Mouse (Mus musculus): ENCODE measurements at regions not wholly inside any gene's neighbourhood (a gene's known extent, or its start where the extent isn't known, plus 50 kb on each side); places are given as distances from the start of the nearest gene placed in this dataset.
"Not testable (repeated sequence)": the region's sequence is repeated elsewhere in the genome, so short reads cannot be mapped to it uniquely, and the experiment has no call there.

DNA sequence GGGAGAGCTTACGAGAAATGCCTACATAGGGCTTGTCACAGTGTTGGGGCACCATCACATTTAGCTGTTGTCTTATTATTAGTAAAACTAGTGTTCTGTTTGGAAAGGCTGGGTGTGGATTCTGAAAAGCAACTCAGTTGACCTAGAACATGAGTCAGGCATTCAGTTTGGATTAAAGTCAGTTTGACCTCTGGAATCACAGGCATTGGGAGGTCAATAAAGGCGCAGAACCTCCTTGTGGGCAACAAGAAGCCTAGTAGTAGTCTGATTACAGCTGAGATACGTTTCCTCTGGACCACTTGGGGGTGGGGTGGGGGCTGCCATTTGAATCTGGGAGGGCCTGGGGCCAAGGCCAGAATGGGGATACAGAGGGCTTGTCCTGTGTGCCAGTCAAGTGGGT, 52.1 kb upstream of the Map3k1 start:
- no peak for DNase-seq (ENCODE audit: low spot score)

DNA sequence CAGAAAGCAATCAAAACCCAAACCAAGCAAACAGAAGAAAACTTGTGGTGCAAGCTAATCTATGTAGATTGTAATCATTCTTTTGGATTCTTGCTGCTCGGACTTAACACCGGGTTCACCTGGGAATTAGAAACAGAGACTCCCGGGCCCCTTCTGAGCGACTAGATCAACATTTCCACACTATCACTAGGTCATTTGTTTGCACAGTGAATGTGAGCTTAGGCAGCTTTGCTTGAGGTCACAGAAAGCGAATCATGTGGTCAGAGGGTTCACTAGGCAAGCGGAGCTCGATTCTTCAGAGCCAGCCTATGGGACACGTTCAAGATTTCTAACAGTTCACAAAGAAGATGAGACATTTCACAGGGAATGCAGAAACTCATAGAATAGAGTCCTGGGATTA, 53.5 kb upstream of the Map3k1 start:
- no peak for DNase-seq (ENCODE audit: low spot score)

DNA sequence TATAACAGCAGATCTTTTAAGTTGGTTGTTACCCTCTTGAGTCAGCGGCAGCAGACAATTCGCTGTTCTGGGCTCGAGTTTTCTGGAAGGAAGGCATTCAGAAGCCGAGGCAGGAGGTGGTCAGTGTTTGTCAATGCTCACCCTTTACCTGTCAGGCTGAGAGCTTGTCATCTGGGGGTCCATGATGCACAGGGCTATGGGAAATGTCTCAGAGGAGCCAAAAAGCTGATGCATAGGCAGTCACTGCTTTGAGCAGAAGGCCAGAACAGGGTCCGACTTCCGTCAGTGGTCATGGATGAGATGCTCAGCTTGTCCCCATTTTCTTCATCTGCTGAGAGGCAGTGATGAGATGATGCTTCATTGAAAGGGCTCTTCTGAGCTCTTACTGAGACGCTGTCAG, 57.2 kb upstream of the Map3k1 start:
- no peak for DNase-seq (ENCODE audit: low spot score)

DNA sequence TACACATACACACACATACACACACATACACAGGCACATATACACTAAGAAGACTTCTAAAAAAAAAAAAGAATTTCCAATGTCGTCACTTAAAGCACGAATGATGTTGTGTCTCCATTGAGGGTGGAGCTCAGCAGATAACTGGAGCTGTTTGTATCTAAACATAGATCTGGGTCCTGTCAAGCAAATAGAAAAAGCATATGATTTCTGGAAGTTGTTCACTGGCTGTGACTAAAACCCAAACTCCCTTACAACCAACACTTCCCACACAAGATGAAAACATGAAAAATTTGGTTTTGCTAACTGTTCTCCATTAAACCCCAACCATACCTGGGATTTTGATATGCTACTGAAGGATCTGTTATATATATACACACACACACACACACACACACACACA, 58.5 kb upstream of the Map3k1 start:
- DNase-seq (ENCODE audit: low spot score), result no peak

DNA sequence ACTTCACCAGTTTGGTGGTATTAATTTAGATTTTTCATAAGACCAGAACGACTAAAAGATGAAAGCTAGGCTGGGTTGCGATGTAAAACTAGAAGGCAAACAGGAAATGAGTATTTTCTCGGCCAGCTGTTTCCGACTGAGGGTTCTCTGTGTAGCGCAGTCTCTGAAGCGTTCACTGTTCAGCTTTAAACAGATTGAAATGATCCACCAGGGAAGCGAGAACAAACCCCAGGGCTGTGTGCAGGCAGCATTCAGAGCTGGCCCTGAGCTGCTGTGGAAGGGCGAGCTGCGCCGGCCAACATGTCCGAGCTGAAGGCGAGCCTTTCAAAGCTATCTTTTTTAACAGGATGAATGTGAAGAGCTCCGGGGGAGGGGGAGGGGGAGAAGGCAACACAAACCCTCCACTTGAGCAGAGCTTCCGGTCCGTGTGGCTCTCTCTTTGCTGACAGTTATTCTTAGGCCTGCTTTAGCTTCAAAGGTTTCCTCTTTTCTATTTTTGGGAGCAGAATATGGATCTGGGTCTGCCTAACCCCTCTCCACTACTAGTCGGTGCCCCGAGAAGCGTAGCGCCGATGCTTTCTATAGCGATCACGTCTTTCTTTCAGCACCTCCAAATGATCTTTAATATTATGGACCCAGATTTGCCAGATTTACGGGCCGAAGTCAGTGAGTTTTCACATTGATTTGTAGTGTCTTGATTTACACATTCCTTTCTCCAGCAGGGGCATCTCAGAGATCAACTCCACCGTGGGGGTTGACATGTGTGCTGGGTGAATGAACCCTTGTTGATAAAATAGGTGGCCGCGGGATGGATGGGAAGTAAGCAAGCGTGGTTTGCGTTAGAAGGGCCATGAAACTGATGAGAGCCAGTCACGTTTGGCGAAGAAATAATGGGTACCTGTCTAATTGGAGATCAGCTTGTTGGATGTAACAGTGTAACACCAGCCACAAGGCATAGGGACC, 59.3 kb upstream of the Map3k1 start:
- DNase-seq (ENCODE audit: low spot score), result no peak

DNA sequence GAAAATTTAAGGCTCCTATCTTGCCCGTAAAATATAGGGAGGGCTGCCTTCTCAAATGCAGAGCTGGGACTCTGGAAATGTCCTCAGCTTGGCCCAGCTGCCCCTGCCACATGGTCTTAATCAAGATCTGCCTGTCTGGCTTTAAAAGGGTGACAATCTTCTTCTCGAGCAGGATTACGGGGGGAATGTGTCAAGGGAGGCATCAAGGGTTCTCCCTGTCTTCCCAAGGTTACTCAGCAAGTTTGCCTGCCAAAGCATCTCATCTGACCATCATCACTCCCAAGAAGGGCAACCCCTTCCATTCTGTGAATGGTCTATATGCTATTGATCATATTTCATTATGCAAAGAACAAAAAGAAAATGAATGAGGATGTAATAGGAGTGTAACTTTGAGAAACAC, 60.2 kb upstream of the Map3k1 start:
- DNase-seq (ENCODE audit: low spot score), result no peak

DNA sequence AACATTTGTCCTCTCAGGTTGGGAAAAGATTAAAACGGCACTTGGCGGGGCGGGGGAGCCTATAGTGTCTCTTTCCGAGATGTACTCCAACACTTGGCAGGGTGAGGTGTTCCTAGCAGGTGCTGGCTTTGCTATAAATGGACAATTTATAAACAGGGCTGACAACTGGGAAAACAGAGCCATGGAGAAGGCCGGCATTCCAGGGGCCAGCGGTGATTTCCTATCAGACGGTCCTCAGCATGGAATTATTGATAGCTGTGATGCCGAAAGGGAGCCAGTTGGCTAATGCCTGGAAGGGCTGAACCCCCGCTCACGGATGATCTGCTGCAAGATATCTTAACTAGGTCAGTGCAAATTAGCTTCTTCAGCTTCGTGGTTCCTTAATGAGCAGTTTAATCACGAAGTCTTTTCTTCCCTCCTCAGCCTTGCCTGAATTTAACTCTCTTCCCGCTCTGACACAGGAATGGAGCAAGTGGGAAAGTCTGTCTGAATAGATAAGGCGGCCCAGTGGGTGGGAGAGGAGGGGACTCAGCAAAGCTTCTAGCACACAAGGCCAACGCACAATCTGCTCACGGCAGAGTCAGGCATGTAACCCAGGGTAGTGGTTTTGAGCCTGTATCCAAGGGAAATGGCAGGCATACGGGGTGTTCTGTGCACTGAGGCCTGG, 61.1 kb upstream of the Map3k1 start:
- DNase-seq (ENCODE audit: low spot score), result no peak

DNA sequence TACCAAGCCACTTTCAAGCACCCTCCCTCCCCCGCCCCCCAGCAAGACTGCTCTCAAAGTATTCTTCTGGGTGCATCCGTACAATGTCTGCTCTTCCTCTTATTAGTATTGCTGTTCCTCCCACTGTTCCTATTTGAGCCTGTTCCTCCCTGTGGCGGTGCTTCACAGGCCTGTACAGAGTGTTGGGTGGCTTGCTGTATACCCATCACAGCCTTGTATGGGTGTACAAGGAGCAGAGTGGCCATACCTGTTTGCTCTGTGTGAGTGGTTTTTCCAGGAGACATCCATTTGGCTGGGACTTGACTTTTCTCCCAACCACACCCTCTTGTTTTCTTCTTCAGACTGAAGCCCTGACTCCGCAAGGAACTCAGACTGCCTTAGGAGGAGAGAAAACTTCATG, 61.7 kb upstream of the Map3k1 start:
- no peak for DNase-seq (ENCODE audit: low spot score)

DNA sequence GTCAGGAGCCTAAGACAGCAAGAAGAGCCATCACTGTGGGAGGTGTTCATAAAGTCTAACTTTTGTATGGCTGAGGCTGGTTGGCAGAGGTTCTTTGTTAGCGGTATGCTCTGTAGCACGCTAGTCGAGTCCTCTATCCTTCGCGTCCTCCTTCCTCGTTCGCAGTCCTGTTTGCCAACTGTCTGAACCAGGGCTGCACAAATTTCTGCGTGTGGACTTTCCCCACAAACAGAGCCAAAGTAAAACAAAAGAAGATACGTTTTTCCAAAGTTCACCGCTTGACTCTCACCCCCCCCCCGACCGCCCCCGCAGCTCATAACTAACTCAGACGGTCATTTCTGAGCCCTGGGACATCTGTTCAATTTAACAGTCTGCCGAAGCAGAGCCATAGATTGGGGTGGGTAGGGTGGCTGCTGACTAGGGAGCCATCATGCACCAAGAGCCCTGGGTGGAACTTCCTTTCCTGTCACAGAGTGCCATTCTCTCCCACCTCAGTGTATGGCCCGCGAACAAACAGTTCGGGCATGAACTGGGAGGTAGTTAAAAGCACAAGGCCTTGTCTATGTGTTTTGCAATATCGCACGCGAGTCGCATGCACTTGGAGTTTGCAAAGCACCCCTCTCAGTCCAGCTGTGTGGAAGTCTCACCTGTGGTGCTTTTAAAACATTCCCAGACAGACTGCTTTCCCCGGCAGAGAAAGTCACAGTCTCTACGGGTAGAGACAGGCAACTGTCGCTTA, 63.0 kb upstream of the Map3k1 start:
- no peak for DNase-seq (ENCODE audit: low spot score)

DNA sequence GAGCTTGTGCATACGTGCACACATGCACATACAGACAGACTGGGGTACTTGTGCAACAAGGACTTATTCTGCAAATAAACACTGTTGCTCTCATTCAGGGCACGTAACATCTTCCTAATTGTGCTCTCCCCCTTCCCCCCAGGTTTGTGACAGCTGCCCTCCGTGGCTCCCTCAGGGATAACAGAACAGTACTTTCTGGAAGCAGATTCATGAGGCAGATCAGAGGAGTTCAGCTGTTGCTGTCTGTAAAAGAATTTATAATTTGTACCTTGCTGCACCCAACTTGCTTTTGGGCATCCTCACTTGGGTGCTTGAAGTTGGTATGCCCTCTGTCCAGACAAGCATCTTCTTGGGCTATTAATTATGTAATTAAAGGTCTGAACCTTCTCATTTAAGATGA, 65.5 kb upstream of the Map3k1 start:
- no peak for DNase-seq (ENCODE audit: low spot score)

DNA sequence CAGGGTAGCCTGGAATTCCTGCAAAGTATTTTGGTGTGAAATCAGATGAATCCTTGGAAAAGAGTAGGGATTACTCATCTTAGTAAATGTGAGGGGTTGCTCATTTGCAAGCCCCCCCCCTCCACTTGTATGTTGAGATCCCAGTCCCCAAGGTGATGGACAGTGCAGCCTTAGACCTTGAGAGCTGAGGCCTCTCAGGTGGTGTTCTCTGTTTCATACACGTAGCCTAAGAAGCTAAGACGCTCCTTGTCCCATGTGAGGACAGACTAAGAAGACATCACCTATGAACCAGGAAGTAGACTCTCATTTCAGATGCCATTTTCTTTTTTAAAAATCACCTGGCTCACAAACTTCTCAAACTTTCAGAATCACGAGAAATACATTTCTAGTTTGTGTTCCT, 67.6 kb upstream of the Map3k1 start:
- no peak for DNase-seq (ENCODE audit: low spot score)

DNA sequence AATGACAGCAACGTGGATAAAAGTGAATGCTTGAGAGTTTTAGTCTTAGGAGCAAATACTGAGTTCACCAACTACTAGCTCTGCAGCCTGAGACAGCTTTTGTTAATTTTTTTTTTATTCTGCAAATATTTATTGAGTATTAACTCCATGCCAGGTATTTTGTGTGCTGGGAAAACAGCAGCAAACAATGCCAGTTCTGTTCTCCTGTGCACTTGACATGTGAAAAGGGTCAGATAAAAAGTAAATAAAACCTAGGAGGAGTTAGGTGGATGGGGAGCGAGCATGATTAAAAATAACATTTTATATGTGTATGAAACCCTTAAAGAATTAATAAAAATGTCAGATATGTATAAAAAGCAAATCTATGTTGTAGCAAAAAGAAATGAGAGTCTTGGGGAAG, 68.1 kb upstream of the Map3k1 start:
- no peak for DNase-seq (ENCODE audit: low spot score)

DNA sequence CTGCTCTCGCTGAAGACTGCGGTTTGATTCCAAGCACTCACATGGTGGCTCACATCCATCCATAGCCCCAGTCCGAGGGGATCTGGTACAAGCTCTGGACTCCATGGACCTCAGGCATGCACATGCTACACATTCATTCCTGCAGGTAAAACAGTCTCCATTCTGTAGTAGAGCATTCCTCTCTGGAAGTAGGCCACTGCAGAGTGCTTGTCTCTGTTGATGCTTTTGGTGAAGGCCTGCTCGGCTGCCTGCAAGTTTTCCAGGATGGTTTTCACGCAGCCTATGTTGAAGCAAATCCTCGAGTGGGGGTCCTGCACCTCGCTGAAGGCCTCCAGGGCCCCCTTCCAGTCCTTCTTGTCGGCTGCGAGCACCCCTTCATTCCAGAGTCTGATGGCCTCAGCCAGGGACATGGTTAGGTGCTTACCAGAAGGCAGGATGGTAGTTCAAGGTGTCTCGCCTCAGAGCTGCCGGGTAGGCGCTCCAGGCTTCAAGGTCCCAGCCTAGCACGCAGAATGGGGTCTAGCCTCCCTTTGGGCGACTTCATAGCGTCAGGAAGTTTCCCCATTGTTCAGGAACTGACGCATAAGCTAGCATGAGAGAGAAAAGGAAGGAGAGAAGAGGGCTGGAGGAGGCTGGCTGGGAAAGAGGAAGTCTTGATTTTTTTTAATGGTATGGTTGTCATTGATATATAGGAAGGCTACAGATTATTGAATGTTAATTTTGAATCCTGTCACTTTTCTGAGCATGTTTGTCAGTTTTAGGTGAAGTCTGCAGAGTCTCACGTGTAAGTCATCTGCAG, 75.2 kb upstream of the Map3k1 start:
- DNase-seq (ENCODE audit: low spot score), result not testable (repeated sequence)

DNA sequence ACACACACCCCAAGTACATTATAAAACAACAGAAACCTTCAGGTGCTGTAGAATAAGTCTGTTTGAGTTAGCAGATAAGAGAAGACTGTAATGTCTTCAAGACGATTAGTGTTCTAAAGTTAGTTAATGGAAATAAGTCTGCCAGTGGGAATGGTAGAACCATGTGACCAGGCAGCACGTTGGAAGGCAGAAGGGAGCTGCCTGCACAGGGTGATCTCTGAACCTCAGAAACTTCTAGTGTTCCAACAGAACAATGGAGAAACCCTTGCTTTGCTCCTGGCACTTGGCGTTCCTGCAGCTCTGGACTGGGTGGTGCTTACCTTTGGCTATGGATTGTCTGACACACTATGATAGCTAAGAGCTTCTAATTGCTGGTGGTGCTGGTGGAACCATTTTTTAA, 82.0 kb upstream of the Map3k1 start:
- DNase-seq (ENCODE audit: low spot score), result peak; percentile 3

DNA sequence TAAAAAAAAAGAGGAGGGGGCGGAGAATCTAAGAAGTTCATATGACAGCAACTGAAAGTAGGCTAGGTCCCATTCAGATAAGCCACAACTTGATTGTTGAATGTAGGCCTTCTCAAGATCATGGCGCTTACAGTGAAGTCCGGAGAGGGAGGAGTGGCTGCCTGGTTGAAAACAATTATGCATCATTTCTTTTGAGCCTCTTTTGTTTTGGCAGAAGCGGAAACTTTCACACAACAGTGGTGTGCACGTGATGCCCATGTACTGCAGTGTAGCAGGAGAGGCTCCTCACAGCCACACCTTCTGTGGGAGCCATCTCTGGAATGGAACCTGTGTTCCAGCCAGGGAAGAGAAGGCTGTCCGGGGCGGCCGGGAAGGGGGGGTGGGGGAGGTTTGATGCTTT, 83.3 kb upstream of the Map3k1 start:
- DNase-seq (ENCODE audit: low spot score), result no peak

DNA sequence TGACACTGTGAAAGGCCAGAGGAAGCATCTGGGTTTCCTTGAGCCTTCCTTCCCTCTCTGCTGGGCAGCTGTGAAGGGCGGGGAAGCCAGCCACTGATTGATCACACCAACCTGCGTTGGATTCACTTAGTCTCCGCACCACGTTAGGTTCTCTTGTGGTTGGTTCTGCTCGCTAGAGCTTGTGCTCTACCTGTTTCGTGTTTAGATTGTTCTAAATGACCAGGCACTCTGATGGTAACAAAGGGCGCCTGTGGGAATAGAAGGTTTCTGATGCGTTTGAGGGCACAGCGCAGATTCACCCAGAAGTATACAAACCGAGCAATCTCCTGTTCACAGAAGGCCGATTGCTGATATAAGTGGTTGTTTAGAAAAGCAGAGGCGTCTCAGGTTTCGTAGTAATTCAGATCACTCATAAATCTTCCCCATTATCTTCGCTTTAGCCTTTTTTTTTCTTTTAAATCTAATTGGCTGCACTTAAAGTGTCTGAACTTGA, 84.5 kb upstream of the Map3k1 start:
- DNase-seq (ENCODE audit: low spot score), result no peak

DNA sequence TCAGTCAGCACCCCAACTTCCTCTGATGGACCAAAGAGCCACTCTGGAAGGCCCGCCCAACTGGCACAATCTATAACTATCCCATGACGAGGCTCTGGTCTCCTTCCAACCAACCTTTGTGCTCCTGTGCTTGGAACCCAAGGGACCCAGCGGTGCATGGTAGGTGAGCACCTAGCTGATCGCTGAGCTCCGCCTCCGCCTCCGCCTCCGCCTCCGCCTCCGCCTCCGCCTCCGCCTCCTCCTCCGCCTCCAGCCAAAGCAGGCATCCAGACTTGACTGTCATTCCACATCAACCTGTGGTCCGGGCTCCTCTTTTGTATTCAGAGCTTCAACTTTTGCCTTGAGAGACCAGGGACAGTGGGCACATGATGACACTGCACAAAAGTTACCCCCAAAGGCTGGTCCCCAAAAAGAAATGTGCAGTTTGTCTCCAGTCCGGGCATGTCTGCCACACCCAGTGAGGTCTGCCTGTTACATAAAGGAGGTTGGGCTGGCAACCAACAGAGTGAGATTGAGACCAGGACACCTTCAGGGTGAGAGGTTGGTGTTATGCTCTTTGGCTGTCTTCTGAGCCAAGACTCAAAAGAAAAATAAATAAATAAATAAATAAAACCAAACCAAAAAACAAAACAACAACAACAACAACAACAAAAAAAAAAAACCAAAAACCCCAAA, 86.1 kb upstream of the Map3k1 start:
- DNase-seq (ENCODE audit: low spot score), result no peak

DNA sequence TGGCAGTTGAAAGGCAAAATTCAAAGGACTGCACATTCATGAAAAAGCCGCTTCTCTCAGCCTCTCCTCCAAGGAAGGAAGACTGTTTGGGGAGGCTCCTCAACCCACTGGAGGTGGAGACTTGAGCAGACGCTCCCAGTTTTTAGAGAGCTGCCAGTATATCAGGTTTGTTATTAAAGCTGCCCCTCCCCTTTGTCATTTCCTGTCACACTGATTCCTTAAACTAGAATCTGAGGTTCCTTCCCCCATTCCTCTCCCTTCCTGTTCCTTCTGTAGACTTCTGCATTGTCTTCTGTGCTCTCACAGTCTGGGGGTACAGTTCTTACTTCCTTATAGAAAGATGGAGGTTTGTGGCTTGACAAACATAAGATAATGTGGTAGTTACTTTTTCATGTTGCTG, 87.5 kb upstream of the Map3k1 start:
- no peak for DNase-seq (ENCODE audit: low spot score)

DNA sequence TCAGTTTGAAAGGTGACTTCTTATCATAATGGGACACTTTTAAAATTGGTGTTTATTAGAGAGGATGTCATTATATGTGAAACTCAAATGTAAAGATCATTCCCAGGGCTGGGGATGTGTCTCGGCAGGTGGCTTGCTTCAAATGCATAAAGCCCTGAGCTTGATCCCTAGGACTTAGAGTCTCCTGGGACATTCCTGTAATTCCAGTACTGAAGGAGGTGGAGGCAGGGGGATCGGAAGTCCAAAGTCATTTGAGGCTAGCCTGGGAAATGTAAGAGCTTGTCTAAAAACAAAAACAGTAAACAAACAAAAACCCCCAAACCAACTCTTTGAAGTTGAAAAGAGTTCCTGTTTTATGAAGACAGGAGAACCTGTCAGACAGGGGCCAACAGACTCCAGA, 94.6 kb upstream of the Map3k1 start:
- DNase-seq (ENCODE audit: low spot score), result no peak

DNA sequence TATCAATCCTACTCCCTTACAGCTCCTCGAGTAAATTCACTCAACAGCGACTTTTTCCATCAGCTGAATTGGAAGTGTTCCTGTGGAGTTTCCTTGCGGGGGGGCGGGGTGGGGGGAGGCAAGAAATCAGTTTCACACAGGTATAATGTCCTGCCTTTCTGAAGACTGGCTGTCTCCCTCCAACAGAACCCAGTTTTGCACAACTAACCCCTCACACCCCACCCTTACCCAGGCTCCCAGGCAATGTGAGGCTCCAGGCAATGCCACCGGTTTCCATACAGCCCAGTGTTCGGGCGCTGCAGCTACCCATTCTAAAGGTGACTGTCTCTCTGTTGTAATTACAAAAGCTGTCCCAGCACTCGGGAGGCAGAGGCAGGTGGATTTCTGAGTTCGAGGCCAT, 95.1 kb upstream of the Map3k1 start:
- DNase-seq (ENCODE audit: low spot score), result no peak

DNA sequence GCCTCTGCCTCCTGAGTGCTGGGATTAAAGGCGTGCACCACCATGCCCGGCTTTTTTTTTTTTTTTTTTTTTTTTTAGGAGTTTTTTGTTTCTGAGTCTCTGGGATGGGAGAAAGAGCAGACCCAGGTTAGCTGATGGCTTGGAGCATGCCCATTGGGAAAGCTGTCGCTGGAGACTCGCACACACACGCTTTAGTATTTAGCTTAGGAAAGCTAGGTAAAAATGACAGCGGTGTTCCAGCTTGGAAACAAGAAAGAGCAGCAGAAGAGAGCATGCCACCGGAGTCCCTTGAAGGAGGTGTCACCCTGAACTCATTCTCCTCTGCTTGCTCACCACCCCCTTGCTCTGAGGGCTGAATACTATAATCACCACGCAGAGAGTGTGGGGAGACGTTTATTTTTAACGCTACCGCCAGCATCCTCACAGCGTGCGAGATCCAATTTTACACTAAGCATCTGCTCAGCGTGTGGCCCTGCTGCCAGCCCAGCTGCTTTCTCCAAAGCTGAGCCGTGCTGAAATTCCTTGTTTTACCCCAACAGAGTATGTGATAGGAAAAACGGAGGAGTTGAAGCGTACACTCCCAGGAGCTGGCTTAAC, 95.9 kb upstream of the Map3k1 start:
- no peak for DNase-seq (ENCODE audit: low spot score)
